Mouse (Mus musculus) cerebellum, adult 8-10 months (tissue): Measurements from ENCODE around the gene Olfr914.

ENCODE experiments used
- DNase-seq: peaks from one replicate; pipeline ENCODE4 v3.0.0; 2022

Gene Olfr914

GRCm38 (mm10) chr9:38604802-38605201 is at the start of gene Olfr914:
Gene Olfr914, plus strand, starts transcription at chr9:38605102.
- no peak for DNase-seq

GRCm38 (mm10) chr9:38579878-38580277 is 25.0 kb upstream of the Olfr914 start, which contains the start of gene Olfr912:
Gene Olfr912, plus strand, starts transcription at chr9:38580178.
- DNase-seq: no peak

GRCm38 (mm10) chr9:38591056-38591455 is 13.8 kb upstream of the Olfr914 start:
- no peak for DNase-seq

- no peak for DNase-seq
Observed at GRCm38 (mm10) chr9:38592459-38592858, 12.4 kb upstream of the Olfr914 start, which contains the start of gene Olfr913. Gene Olfr913, plus strand, starts transcription at chr9:38592759.

- no peak for DNase-seq
Observed at GRCm38 (mm10) chr9:38632406-38632805, 27.5 kb downstream of the Olfr914 start.

GRCm38 (mm10) chr9:38659775-38660174 is 54.9 kb downstream of the Olfr914 start, which contains the start of gene Olfr916:
Gene Olfr916, minus strand, starts transcription at chr9:38659875.
- no peak for DNase-seq
